Mouse (Mus musculus) E14TG2a.4 (cell line): ENCODE measurements around the gene Kcnn3.

Source experiments
- CTCF ChIP-seq: conservative IDR thresholded peaks from 2 replicates; pipeline ENCODE4 v1.5.1; 2014; ENCODE audit warnings: low read length
- NANOG ChIP-seq: IDR thresholded peaks from 2 replicates; pipeline ENCODE4 v1.6.1; 2014; ENCODE audit warnings: borderline replicate concordance, low read length, mixed read lengths
- POU5F1 ChIP-seq: IDR thresholded peaks from 2 replicates; pipeline ENCODE4 v1.6.1; 2014; ENCODE audit warnings: low read length, borderline replicate concordance

DNA sequence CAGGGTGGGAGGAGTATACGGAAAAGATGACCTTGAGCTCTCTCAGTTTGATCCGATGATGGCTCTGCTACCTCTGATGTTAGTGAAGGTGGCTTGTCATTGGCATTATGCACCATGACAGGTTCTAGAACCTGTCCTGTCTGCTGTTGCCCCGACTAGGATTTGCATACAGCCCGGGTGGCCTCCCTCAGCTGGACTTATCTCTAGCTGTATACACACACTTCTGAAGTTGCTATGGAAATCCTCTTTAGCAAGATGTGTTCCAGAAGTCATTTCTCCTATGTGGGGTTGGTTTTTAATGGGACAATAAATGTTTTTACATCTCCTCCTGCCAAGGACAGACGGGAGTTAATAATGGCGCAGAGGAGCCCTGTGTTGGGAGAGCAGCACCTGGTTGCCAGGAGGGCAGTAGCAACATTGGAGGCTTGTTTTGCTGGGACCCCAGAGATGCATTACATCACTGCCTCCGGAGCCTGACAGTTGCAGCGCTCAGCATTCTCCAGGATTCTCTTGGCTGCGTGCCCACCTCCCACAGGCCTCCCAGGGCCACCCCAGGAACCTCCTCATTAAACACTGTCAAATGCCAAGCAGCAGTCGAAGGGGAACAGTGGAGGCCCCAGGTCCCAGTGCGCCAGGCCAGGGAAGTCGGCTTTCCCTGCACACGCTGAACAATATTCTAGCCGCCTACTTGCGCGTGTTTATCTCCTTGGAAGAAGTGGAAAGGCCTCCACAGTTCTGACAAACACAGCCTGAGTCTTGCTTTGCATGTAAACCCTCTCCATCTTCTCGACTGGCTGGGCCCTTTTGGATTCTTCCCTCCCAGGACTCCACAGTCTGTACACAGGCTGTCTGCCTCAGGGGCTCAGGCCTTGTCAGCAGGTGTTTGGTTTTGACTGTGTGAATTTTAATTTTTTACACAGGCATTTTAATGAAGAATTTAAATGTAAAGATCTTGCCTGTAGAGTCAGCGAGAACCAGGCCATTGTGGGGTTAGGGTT is 93.9 kb downstream of the Kcnn3 start:
- no peak for TF ChIP-seq CTCF
- no peak for TF ChIP-seq NANOG
- no peak for TF ChIP-seq POU5F1
